Mouse (Mus musculus) layer of hippocampus, adult 2 months (tissue): ENCODE results near the gene Opcml. TPM values are rescaled to one million over a fixed set of nuclear protein-coding genes. Genes with fewer than 3 reads are reported as not detected.

Source experiments
- DNase-seq, 2 experiments: peaks; one replicate each; pipeline ENCODE4 v3.0.0; 2022; ENCODE audit warnings: low spot score in 2 of 2
- H3K27ac ChIP-seq: fragments of 200-600 bp; 2 replicates; pipeline ENCODE4 v1.8.1; 2022
- H3K4me3 ChIP-seq: fragments of 200-600 bp; 2 replicates; pipeline ENCODE4 v1.8.1; 2022; ENCODE audit warnings: mild to moderate bottlenecking
- CTCF ChIP-seq: fragments of 200-600 bp; conservative IDR thresholded peaks from 2 replicates; pipeline ENCODE4 v1.8.1; 2022; ENCODE audit warnings: antibody characterized with exemption, mild to moderate bottlenecking, moderate library complexity
- total RNA-seq, 2 experiments: library from RNA; stranded (reverse); gene quantifications; 2 replicates each; pipeline ENCODE4 v1.2.3; 2021

The Opcml gene
- total RNA-seq, 2 experiments from 2014 or later: 252 to 259 TPM

GRCm38 (mm10) chr9:28365160-28365473 is 574.5 kb downstream of the Opcml start:
- peak overlapping the region; percentile 79 for H3K27ac ChIP-seq
- no peak for DNase-seq
- TF ChIP-seq CTCF: no peak
- H3K4me3 ChIP-seq: no peak overlapping the region

- peak; percentile 71 to 83 for DNase-seq
- Histone ChIP-seq H3K27ac (peak overlapping the region; percentile 85), H3K4me3 (no peak overlapping the region; the same call in 1 of the 2 replicates)
- no peak for TF ChIP-seq CTCF
Measured at GRCm38 (mm10) chr9:28386527-28387175, 596.1 kb downstream of the Opcml start.

GRCm38 (mm10) chr9:28395222-28395621 is 604.6 kb downstream of the Opcml start:
- Histone ChIP-seq H3K27ac (no peak overlapping the region), H3K4me3 (no peak overlapping the region)
- no peak for TF ChIP-seq CTCF
- no peak for DNase-seq

GRCm38 (mm10) chr9:28395638-28396037 is 605.1 kb downstream of the Opcml start:
- H3K27ac ChIP-seq: no peak overlapping the region
- TF ChIP-seq CTCF: no peak
- no peak overlapping the region for H3K4me3 ChIP-seq
- DNase-seq: no peak

GRCm38 (mm10) chr9:28402770-28403650 is 612.4 kb downstream of the Opcml start:
- peak overlapping the region; percentile 52 for H3K4me3 ChIP-seq
- peak overlapping the region; percentile 87 for H3K27ac ChIP-seq
- TF ChIP-seq CTCF: no peak
- peak; percentile 39 to 49 for DNase-seq

- Histone ChIP-seq H3K27ac (peak overlapping the region; percentile 87), H3K4me3 (peak overlapping the region; percentile 52)
- peak; percentile 79 for TF ChIP-seq CTCF
- DNase-seq: peak; percentile 66 to 79
Measured at GRCm38 (mm10) chr9:28403831-28404562, 613.4 kb downstream of the Opcml start.

- H3K27ac ChIP-seq: peak overlapping the region; percentile 87
- TF ChIP-seq CTCF: no peak
- H3K4me3 ChIP-seq: peak overlapping the region; percentile 52
- DNase-seq: no peak
Measured at GRCm38 (mm10) chr9:28404616-28405015, 614.0 kb downstream of the Opcml start.

- TF ChIP-seq CTCF: peak; percentile 91
- no peak overlapping the region for H3K4me3 ChIP-seq
- DNase-seq: peak in 1 of 2 experiments; percentile 40
- H3K27ac ChIP-seq: no peak overlapping the region
Measured at GRCm38 (mm10) chr9:28405816-28406215, 615.2 kb downstream of the Opcml start.

GRCm38 (mm10) chr9:28420808-28421207 is 630.2 kb downstream of the Opcml start:
- no peak for DNase-seq
- Histone ChIP-seq H3K27ac (no peak overlapping the region), H3K4me3 (no peak overlapping the region)
- no peak for TF ChIP-seq CTCF

GRCm38 (mm10) chr9:28423407-28423806 is 632.8 kb downstream of the Opcml start:
- no peak for TF ChIP-seq CTCF
- Histone ChIP-seq H3K4me3 (no peak overlapping the region), H3K27ac (no peak overlapping the region)
- DNase-seq: no peak

GRCm38 (mm10) chr9:28432159-28432558 is 641.6 kb downstream of the Opcml start:
- no peak overlapping the region for H3K27ac ChIP-seq
- no peak for DNase-seq
- no peak overlapping the region for H3K4me3 ChIP-seq
- no peak for TF ChIP-seq CTCF

GRCm38 (mm10) chr9:28438752-28439151 is 648.2 kb downstream of the Opcml start:
- no peak overlapping the region for H3K27ac ChIP-seq
- TF ChIP-seq CTCF: no peak

More at GRCm38 (mm10) chr9:28438752-28439151, 648.2 kb downstream of the Opcml start:
- no peak overlapping the region for H3K4me3 ChIP-seq
- DNase-seq: no peak
